Mouse (Mus musculus): ENCODE results near the gene Sept9. TPM values are rescaled to one million over a fixed set of nuclear protein-coding genes. Genes with fewer than 3 reads are reported as not detected.

Sept9 gene
- polyA plus RNA-seq, 1 experiment from 2014 or later = 139 TPM

DNA sequence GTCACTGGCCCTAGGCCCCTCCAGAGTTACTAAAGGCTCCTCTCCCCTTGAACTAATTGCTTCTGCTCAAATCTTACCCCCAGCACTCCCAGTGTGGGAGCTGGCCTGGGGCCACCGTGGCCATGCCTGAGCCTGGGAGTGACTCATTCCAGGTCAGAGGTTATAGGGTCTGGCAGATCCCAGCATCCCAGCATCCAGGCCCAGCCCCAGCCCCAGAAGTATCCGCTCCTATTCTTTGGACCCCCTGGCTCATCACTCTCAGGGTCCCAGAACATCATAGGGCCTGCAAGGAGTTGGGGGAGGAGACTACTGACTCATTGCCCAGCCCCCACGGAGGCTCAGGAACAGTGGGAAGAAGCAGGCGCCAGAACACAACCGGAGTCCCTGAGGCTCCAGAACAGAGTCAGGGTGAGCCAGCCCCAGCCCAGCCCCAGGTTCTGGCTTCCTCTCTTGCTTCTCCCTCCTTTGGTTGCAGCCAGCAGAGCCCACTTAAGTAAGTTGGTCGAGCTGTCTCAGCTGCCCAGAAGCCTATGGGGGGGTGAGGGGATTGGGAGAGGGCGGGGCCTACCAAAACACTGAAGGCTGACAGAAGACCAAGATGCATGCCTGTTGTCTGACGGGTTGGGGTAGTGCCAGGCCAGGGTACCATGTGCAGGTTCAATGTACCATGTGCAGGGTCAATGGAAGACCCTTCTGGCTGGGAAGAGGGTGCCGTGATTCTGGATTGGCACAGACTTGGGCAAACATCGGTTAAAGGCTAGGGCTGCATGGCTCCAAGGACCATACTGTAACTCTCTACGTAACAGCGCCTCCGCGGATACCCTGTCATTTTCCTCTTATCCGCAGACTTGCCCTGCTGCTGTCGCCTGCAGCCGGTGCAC, 132.1 kb downstream of the Sept9 start:
- H3K4me2 ChIP-seq (ENCODE audit: low read depth, low read length) = peak overlapping the region; percentile 90
- peak; percentile 17 for ATAC-seq (ENCODE audit: low read depth)
- WGBS = 4% methylated on average over 17 of the region's 17 CpGs

DNA sequence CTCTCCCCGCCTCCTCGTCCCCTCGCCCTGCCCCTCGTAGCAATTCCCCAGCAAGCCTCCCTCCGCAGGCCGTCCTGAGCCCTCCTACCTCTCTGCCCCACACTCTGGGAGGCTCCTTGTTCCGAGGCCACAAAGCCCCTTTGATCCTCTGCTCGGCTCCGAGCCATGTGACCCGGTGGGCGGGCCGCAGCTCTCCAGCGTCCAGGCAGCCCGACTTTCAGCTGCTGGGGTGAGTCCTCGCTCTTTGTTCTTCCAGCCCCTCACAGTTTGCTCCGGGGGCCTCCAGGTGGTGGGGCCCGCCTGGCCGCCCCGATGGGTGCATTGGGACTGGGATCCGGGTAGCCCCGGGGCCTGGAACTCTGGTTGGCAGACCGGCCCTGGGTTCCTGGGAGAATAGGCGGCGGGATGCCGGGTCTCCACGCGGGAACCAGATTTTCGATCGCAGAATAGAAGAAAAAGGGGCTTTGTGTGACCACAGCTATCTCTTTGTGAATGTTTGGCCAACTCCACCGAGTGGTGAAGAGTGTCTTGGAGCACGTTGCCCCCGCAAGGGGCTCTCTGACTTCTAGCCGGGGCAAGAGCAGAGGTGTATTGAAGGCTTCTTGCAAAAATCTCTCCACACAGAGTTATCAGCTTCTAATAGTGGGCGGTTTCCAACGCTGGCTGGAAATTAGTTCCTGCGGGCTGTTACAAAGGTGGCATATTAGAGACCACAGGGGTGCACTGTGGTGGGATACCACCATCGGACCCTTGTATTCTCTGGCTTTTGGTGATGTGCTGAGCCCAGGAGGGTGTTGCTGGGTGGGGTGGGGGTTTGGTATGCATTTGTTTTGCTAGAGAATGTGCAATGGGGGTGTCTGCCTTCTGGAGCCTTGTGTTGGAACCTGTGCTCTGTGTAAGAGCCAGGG, 133.0 kb downstream of the Sept9 start:
- H3K9ac ChIP-seq (ENCODE audit: low read length) = peak overlapping the region; percentile 79
- ATAC-seq (ENCODE audit: low read depth) = peak; percentile 80
- H3K36me3 ChIP-seq (ENCODE audit: control insufficient read depth, insufficient read depth, low read length) = no peaks in the 10 kb centered on the region
- H3K27me3 ChIP-seq (ENCODE audit: control insufficient read depth, insufficient read depth, low read depth, low read length) = no peaks in the 10 kb centered on the region
- no peaks in the 10 kb centered on the region for H3K9me3 ChIP-seq (ENCODE audit: control insufficient read depth, low read length)
- H3K4me2 ChIP-seq (ENCODE audit: low read depth, low read length) = peak overlapping the region; percentile 90
- 2% methylated on average over 37 of the region's 37 CpGs for WGBS
- H3K4me3 ChIP-seq (ENCODE audit: low read length) = peak overlapping the region; percentile 59
- peaks cover 57% of the 10 kb centered on the region for H3K4me1 ChIP-seq (replicated peaks; ENCODE audit: control insufficient read depth, insufficient read depth, low read length)
- peak overlapping the region; percentile 91 for H3K27ac ChIP-seq (ENCODE audit: low read length)

More for the DNA sequence above, 132.1 kb downstream of the Sept9 start:
- peak overlapping the region; percentile 91 for H3K27ac ChIP-seq (ENCODE audit: low read length)
- no peaks in the 10 kb centered on the region for H3K27me3 ChIP-seq (ENCODE audit: control insufficient read depth, insufficient read depth, low read depth, low read length)
- H3K4me3 ChIP-seq (ENCODE audit: low read length) = peak overlapping the region; percentile 59
- H3K4me1 ChIP-seq (replicated peaks; ENCODE audit: control insufficient read depth, insufficient read depth, low read length) = peaks cover 63% of the 10 kb centered on the region
- peak overlapping the region; percentile 79 for H3K9ac ChIP-seq (ENCODE audit: low read length)
- H3K36me3 ChIP-seq (ENCODE audit: control insufficient read depth, insufficient read depth, low read length) = no peaks in the 10 kb centered on the region
- no peaks in the 10 kb centered on the region for H3K9me3 ChIP-seq (ENCODE audit: control insufficient read depth, low read length)

GRCm38 (mm10) chr11:117333150-117333715, 133.8 kb downstream of the Sept9 start:
- ATAC-seq (ENCODE audit: low read depth) = no peak
- peak overlapping the region; percentile 79 for H3K9ac ChIP-seq (ENCODE audit: low read length)
- H3K36me3 ChIP-seq (ENCODE audit: control insufficient read depth, insufficient read depth, low read length) = no peaks in the 10 kb centered on the region
- peak overlapping the region; percentile 59 for H3K4me3 ChIP-seq (ENCODE audit: low read length)
- H3K4me1 ChIP-seq (replicated peaks; ENCODE audit: control insufficient read depth, insufficient read depth, low read length) = peaks cover 65% of the 10 kb centered on the region
- H3K27ac ChIP-seq (ENCODE audit: low read length) = peak overlapping the region; percentile 91
- H3K9me3 ChIP-seq (ENCODE audit: control insufficient read depth, low read length) = no peaks in the 10 kb centered on the region
- H3K27me3 ChIP-seq (ENCODE audit: control insufficient read depth, insufficient read depth, low read depth, low read length) = no peaks in the 10 kb centered on the region
- peak overlapping the region; percentile 90 for H3K4me2 ChIP-seq (ENCODE audit: low read depth, low read length)
- WGBS = 19% methylated on average over 13 of the region's 13 CpGs

DNA sequence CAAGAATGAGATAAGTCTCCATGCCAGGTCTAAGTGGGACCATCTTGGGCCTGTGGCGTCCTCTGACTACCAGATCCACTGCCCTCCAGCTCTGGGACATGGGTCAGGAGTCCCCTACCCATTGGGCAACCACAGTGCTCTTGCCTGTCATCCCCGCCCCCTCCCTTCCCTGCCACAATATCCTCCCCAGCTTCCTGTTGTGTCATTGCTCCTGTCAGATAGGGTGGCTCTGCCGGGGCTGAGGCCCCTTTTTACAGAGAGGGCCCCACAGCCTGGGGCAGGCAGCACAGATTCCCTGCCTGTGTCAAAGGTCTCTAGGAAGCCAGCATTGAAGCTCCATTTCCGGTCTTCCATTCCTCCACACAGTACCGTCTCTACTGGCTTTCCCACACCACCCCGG, 134.6 kb downstream of the Sept9 start:
- no peaks in the 10 kb centered on the region for H3K27me3 ChIP-seq (ENCODE audit: control insufficient read depth, insufficient read depth, low read depth, low read length)
- WGBS = 32% methylated on average over 6 of the region's 6 CpGs
- peak overlapping the region; percentile 91 for H3K27ac ChIP-seq (ENCODE audit: low read length)
- no peak overlapping the region; the same call in 1 of the 2 replicates for H3K4me3 ChIP-seq (ENCODE audit: low read length)
- H3K4me2 ChIP-seq (ENCODE audit: low read depth, low read length) = peak overlapping the region; percentile 90
- no peaks in the 10 kb centered on the region for H3K9me3 ChIP-seq (ENCODE audit: control insufficient read depth, low read length)
- 0 out of 2 replicates have a peak, but pooled peaks have one; percentile 1 for ATAC-seq (ENCODE audit: low read depth)
- no peaks in the 10 kb centered on the region for H3K36me3 ChIP-seq (ENCODE audit: control insufficient read depth, insufficient read depth, low read length)
- H3K4me1 ChIP-seq (replicated peaks; ENCODE audit: control insufficient read depth, insufficient read depth, low read length) = peaks cover 73% of the 10 kb centered on the region
- H3K9ac ChIP-seq (ENCODE audit: low read length) = peak overlapping the region; percentile 79

- H3K36me3 ChIP-seq (ENCODE audit: control insufficient read depth, insufficient read depth, low read length) = no peaks in the 10 kb centered on the region
- H3K4me2 ChIP-seq (ENCODE audit: low read depth, low read length) = no peak overlapping the region
- H3K9ac ChIP-seq (ENCODE audit: low read length) = no peak overlapping the region
- no peaks in the 10 kb centered on the region for H3K9me3 ChIP-seq (ENCODE audit: control insufficient read depth, low read length)
- no peaks in the 10 kb centered on the region for H3K27me3 ChIP-seq (ENCODE audit: control insufficient read depth, insufficient read depth, low read depth, low read length)
- peak overlapping the region; percentile 91 for H3K27ac ChIP-seq (ENCODE audit: low read length)
- ATAC-seq (ENCODE audit: low read depth) = no peak
- H3K4me3 ChIP-seq (ENCODE audit: low read length) = no peak overlapping the region
- peaks cover 79% of the 10 kb centered on the region for H3K4me1 ChIP-seq (replicated peaks; ENCODE audit: control insufficient read depth, insufficient read depth, low read length)
- WGBS = 76% methylated on average over 2 of the region's 2 CpGs
Measured at GRCm38 (mm10) chr11:117335146-117335545, 135.7 kb downstream of the Sept9 start.

- WGBS = 71% methylated on average over 7 of the region's 7 CpGs
- Histone ChIP-seq H3K4me3 (ENCODE audit: low read length) (no peak overlapping the region), H3K9me3 (ENCODE audit: control insufficient read depth, low read length) (no peaks in the 10 kb centered on the region), H3K27ac (ENCODE audit: low read length) (no peak overlapping the region), H3K4me1 (replicated peaks; ENCODE audit: control insufficient read depth, insufficient read depth, low read length) (peaks cover 75% of the 10 kb centered on the region), H3K9ac (ENCODE audit: low read length) (no peak overlapping the region), H3K36me3 (ENCODE audit: control insufficient read depth, insufficient read depth, low read length) (no peaks in the 10 kb centered on the region), H3K27me3 (ENCODE audit: control insufficient read depth, insufficient read depth, low read depth, low read length) (no peaks in the 10 kb centered on the region), H3K4me2 (ENCODE audit: low read depth, low read length) (no peak overlapping the region)
- no peak for ATAC-seq (ENCODE audit: low read depth)
Measured at GRCm38 (mm10) chr11:117336081-117336788, 136.8 kb downstream of the Sept9 start.

DNA sequence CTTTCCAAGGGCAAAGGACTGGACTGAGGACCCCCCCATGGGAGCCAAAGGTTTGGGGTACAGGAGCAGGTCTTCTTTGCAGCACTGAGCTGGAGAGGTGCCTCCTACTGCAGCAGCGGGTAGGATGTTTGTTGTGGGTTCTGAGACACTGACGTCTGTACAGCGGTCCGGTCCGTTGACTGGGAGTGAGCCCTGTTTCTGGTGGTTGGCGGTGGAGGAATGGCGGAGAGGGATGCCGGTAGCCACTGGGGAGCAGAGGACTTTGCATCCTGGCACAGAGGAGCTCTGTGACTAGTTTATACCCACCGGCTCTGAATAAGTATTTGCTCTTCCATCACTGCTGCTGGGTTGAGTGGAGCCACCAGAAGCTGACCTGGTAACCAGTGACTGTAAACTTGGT, 138.3 kb downstream of the Sept9 start:
- H3K9me3 ChIP-seq (ENCODE audit: control insufficient read depth, low read length) = no peaks in the 10 kb centered on the region
- no peak overlapping the region for H3K4me3 ChIP-seq (ENCODE audit: low read length)
- no peak overlapping the region for H3K4me2 ChIP-seq (ENCODE audit: low read depth, low read length)
- 73% methylated on average over 9 of the region's 9 CpGs for WGBS
- H3K9ac ChIP-seq (ENCODE audit: low read length) = no peak overlapping the region
- ATAC-seq (ENCODE audit: low read depth) = no peak
- peaks cover 66% of the 10 kb centered on the region for H3K4me1 ChIP-seq (replicated peaks; ENCODE audit: control insufficient read depth, insufficient read depth, low read length)
- H3K27me3 ChIP-seq (ENCODE audit: control insufficient read depth, insufficient read depth, low read depth, low read length) = no peaks in the 10 kb centered on the region
- H3K27ac ChIP-seq (ENCODE audit: low read length) = peak overlapping the region; percentile 70
- no peaks in the 10 kb centered on the region for H3K36me3 ChIP-seq (ENCODE audit: control insufficient read depth, insufficient read depth, low read length)

GRCm38 (mm10) chr11:117338503-117338902, 139.0 kb downstream of the Sept9 start:
- H3K9me3 ChIP-seq (ENCODE audit: control insufficient read depth, low read length) = no peaks in the 10 kb centered on the region
- no peaks in the 10 kb centered on the region for H3K27me3 ChIP-seq (ENCODE audit: control insufficient read depth, insufficient read depth, low read depth, low read length)
- H3K4me2 ChIP-seq (ENCODE audit: low read depth, low read length) = no peak overlapping the region
- no peaks in the 10 kb centered on the region for H3K36me3 ChIP-seq (ENCODE audit: control insufficient read depth, insufficient read depth, low read length)
- peak; percentile 81 for ATAC-seq (ENCODE audit: low read depth)
- H3K4me1 ChIP-seq (replicated peaks; ENCODE audit: control insufficient read depth, insufficient read depth, low read length) = peaks cover 66% of the 10 kb centered on the region
- WGBS = 9% methylated on average over 8 of the region's 8 CpGs
- H3K4me3 ChIP-seq (ENCODE audit: low read length) = no peak overlapping the region
- H3K9ac ChIP-seq (ENCODE audit: low read length) = no peak overlapping the region
- H3K27ac ChIP-seq (ENCODE audit: low read length) = peak overlapping the region; percentile 70

Data from lung, embryonic 16.5 days (tissue).